Mouse (Mus musculus) stomach, postnatal 0 days (tissue): Measurements from ENCODE around the gene Gpr107.

Experiments
- CTCF ChIP-seq: IDR thresholded peaks from 2 replicates; pipeline ENCODE4 v1.5.1; 2016; ENCODE audit warnings: antibody characterized with exemption, low read depth, mild to moderate bottlenecking, moderate library complexity
- EP300 ChIP-seq: optimal IDR thresholded peaks from 2 replicates; pipeline ENCODE3; 2016; ENCODE audit warnings: antibody characterized with exemption

GRCm38 (mm10) chr2:31260549-31260948 is 108.4 kb downstream of the Gpr107 start:
- TF ChIP-seq CTCF = no peak
- no peak for TF ChIP-seq EP300
